Mouse (Mus musculus) olfactory bulb, adult 2 months (tissue): ENCODE data around the gene Tmco1. TPM values are rescaled to one million over a fixed set of nuclear protein-coding genes. Genes with fewer than 3 reads are reported as not detected.

Experiments
- H3K27ac ChIP-seq: fragments of 200-500 bp; 2 replicates; pipeline ENCODE4 v1.5.1; 2012; ENCODE audit warnings: low read depth, low read length; ENCODE audit not compliant: insufficient read depth
- H3K4me1 ChIP-seq: fragments of 200-500 bp; 2 replicates; pipeline ENCODE4 v1.6.1; 2012; ENCODE audit warnings: low read length; ENCODE audit not compliant: control insufficient read depth, insufficient read depth
- H3K4me3 ChIP-seq: fragments of 200-500 bp; 2 replicates; pipeline ENCODE4 v1.5.1; 2012; ENCODE audit warnings: mild to moderate bottlenecking, low read depth, low read length, moderate library complexity; ENCODE audit not compliant: insufficient read depth
- CTCF ChIP-seq: fragments of 200-500 bp; IDR thresholded peaks from 2 replicates; pipeline ENCODE4 v1.5.1; 2012; ENCODE audit warnings: low read depth, mild to moderate bottlenecking, low read length, moderate library complexity; ENCODE audit not compliant: insufficient read depth
- POLR2A ChIP-seq: fragments of 200-500 bp; IDR thresholded peaks from 2 replicates; pipeline ENCODE4 v1.6.1; 2012; ENCODE audit warnings: mild to moderate bottlenecking, low read depth, low read length, moderate library complexity; ENCODE audit not compliant: insufficient read depth
- WGBS: fragments of 180-500 bp; shearing (Covaris S2); methylation state at CpG from one replicate; pipeline ENCODE4 v1.1.7; 2018; 5-methylcytosine and 5-hydroxymethylcytosine counted together
- polyA plus RNA-seq: library from polyadenylated mRNA; stranded (reverse); fragments of >200 nt; gene quantifications from 2 replicates; pipeline ENCODE4 v1.2.4, GENCODE M21; 2012; ENCODE audit warnings: low replicate concordance; ENCODE audit not compliant: missing spikeins, insufficient read depth, insufficient read length

Gene Tmco1
- polyA plus RNA-seq, 1 experiment: not detected

- WGBS: 66% methylated on average over 3 of the region's 3 CpGs
- TF ChIP-seq POLR2A (no peak), CTCF (no peak)
- Histone ChIP-seq H3K4me1 (peaks cover 17% of the 10 kb centered on the region), H3K4me3 (no peak overlapping the region), H3K27ac (no peak overlapping the region)
Measured at GRCm38 (mm10) chr1:167282112-167282511, 26.1 kb upstream of the Tmco1 start.

GRCm38 (mm10) chr1:167282768-167283167, 25.4 kb upstream of the Tmco1 start:
- no peak overlapping the region for H3K27ac ChIP-seq
- no peak for TF ChIP-seq POLR2A
- no peak for TF ChIP-seq CTCF
- H3K4me3 ChIP-seq: no peak overlapping the region
- H3K4me1 ChIP-seq: peaks cover 17% of the 10 kb centered on the region
- 59% methylated on average over 5 of the region's 5 CpGs for WGBS

- peak overlapping the region; percentile 66 for H3K4me3 ChIP-seq
- WGBS: under 1% methylated on average over 44 of the region's 44 CpGs
- peaks cover 19% of the 10 kb centered on the region for H3K4me1 ChIP-seq
- TF ChIP-seq POLR2A (0 out of 2 replicates have a peak, but pooled peaks have one; percentile 28), CTCF (no peak)
- peak overlapping the region; percentile 31 for H3K27ac ChIP-seq
Measured at GRCm38 (mm10) chr1:167283441-167284257, 24.5 kb upstream of the Tmco1 start.

- Histone ChIP-seq H3K4me1 (peaks cover 18% of the 10 kb centered on the region), H3K4me3 (peak overlapping the region; percentile 66), H3K27ac (peak overlapping the region; percentile 28)
- TF ChIP-seq POLR2A (no peak), CTCF (0 out of 2 replicates have a peak, but pooled peaks have one; percentile 15)
- WGBS: under 1% methylated on average over 73 of the region's 73 CpGs
Measured at GRCm38 (mm10) chr1:167284258-167284836, 23.8 kb upstream of the Tmco1 start.

GRCm38 (mm10) chr1:167284837-167285319, 23.3 kb upstream of the Tmco1 start:
- Histone ChIP-seq H3K4me3 (peak overlapping the region; percentile 66), H3K4me1 (peaks cover 21% of the 10 kb centered on the region), H3K27ac (peak overlapping the region; percentile 28)
- WGBS: under 1% methylated on average over 51 of the region's 51 CpGs
- TF ChIP-seq CTCF (no peak), POLR2A (peak; percentile 58)

- WGBS: 0% methylated on average over 2 of the region's 2 CpGs
- peaks cover 23% of the 10 kb centered on the region for H3K4me1 ChIP-seq
- no peak for TF ChIP-seq POLR2A
- no peak for TF ChIP-seq CTCF
- peak within 1 kb of the TSS; percentile 66 for H3K4me3 ChIP-seq
- H3K27ac ChIP-seq: peak within 1 kb of the TSS; percentile 28
Measured at GRCm38 (mm10) chr1:167285320-167285355, 23.0 kb upstream of the Tmco1 start, which contains the start of gene Uck2. Gene Uck2, minus strand, starts transcription at chr1:167285320.

GRCm38 (mm10) chr1:167285356-167285755, 22.8 kb upstream of the Tmco1 start:
- under 1% methylated on average over 8 of the region's 8 CpGs for WGBS
- Histone ChIP-seq H3K4me3 (peak overlapping the region; percentile 66), H3K4me1 (peaks cover 21% of the 10 kb centered on the region), H3K27ac (peak overlapping the region; percentile 21; the same call in 1 of the 2 replicates)
- no peak for TF ChIP-seq CTCF
- no peak for TF ChIP-seq POLR2A

- Histone ChIP-seq H3K27ac (no peak overlapping the region), H3K4me1 (peaks cover 20% of the 10 kb centered on the region), H3K4me3 (no peak overlapping the region)
- TF ChIP-seq CTCF (no peak), POLR2A (no peak)
- WGBS: 66% methylated on average over 5 of the region's 5 CpGs
Measured at GRCm38 (mm10) chr1:167287156-167287555, 21.0 kb upstream of the Tmco1 start.

GRCm38 (mm10) chr1:167288665-167289538, 19.3 kb upstream of the Tmco1 start:
- WGBS: 45% methylated on average over 11 of the region's 11 CpGs
- H3K4me3 ChIP-seq: no peak overlapping the region
- peak overlapping the region; percentile 73 for H3K27ac ChIP-seq
- peaks cover 20% of the 10 kb centered on the region for H3K4me1 ChIP-seq
- TF ChIP-seq POLR2A (no peak), CTCF (no peak)
